Mouse (Mus musculus) naive thymus-derived CD4-positive, alpha-beta T cell, adult 2 months (primary cell): ENCODE results near the gene Nrf1.

Source experiments
- DNase-seq: peaks from one replicate; pipeline ENCODE4 v3.0.0-alpha.2; 2011; ENCODE audit warnings: low read depth

Gene Nrf1

DNA sequence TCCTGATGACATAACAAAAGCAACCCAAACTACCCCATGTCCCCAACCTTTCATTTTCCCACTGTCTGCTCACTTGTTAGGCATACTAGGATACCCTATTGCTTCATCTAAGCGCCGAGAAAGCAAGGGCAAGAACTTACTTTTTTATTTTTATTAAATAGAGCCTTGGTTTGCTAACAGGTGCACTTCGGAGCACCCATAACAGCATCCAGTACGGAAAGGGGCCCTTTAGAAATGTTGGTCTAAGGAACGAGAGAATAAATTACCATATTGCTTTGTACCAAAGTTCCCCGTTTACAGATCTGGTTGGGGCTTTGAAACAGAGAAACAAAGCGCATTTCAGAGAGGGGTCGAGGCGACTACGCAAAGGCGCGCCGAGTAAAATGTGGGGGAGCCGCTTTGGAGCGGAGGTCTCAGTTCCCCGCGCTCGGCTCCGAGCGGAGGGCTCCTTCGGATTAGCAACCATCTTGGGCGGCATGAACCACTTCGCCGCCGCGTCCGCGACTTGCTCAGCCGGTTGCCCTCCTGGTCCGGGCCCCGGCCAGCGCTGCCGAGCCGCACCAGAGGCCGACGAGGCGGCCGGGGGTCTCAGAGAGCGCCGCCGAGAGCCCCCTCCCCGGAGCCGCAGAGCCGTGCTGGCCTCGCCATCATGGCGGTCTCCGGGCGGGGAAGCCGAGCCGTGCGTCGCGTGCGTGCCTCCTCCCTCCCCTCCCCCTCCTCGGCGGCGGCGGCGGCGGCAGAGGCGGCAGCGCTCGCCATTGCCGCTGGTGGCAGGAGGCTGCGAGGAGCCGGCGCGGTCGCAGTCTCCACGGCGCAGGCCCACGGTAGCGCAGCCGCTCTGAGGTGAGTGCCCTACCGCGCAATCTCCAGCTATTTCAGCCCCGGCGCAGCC, at the start of gene Nrf1:
TSS of gene Nrf1 (plus strand) at position 718 of the 892 bp plus-strand sequence.
- DNase-seq = peak; percentile 94

DNA sequence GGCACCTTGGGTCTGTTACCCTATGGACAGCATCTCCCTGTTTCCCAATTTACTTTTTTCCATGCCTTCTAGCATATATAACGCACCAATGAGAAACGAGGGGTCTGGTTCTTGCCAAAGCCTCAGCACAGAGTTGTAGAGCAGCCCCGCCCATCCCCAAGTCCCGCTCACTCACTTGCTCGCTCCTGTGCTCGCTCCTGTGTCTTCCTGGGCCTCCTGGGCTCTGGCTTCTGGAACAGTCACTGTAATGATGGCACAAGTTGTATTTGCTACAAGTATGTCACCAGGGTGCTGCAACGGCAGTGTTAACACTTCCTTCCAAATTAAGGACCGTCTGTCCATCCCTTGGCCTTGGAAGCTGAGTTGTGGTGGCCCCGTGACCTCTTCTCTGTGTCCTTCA, 49.6 kb upstream of the Nrf1 start:
- DNase-seq = no peak

DNA sequence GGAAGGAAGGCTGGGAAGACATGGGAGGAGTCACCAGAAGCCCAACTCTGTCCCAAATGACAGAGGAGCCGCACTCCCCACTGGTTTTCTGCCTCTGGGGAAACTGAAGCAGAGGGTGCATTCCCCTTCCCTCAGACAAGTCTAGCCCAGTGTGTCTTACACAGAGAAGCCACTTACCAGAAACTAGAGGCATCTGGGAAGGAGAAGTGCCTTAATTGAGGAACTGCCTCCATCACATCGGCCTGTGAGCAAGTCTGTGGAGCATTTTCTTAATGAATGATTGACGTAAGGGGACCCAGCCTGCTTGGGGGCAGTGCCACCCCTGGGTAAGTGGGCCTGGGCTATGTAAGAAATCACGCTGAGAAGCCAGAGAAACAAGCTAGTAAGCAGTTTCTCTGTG, 49.0 kb upstream of the Nrf1 start:
- DNase-seq = no peak

DNA sequence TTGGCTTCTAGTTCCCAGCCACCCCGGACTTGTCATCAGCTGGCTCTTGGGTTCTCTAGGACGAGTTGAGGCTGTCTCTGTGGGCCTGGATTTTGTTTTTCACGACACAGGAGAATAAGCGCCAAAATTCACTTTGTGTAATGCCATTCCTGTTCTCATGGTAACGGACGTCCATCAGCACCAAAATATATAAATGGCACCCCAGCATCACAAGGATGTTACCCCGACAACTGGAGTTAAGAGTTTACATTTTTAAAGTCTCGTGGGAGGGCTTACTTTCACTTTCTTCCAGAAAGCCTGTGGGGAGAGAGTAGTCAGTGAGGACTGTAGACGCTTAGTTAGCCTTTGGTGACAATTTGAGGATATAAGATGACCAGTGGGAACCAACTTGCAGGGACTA, 45.2 kb upstream of the Nrf1 start:
- no peak for DNase-seq

DNA sequence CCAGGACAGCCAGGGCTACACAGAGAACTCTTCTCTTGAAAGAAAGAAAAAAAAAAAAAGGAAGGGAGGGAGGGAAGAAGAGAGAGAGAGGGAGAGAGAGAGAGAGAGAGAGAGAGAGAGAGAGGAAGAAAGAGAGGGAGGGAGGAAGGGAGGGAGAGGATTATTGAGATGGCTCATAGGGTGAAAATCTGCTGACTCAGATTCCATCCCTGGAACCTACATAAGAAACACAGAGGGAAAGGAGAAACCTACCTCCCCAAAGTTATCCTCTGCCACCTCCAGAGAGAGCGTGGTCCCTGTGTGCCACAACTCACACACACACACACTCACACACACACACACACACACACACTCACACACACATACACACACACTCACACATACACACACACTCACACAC, 41.9 kb upstream of the Nrf1 start:
- DNase-seq = no peak

DNA sequence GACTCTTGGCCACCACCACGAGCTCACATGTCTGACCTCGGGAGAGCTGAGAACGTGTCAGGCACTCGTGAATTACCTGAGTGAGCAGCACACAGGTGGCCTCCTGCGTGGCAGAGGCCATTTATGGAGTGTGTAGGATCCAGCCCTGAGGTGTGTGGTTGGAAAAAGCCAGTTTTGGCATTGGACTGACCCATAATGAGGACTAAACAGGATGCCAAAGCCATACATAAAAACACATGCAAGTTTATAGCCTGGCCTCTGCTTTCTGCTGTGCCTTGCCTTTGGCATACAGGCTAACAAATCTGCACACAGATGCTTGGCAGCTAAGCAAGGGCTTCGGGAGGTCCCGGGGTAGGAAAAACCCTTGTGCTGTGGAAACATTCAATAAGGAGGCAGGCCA, 38.6 kb upstream of the Nrf1 start:
- DNase-seq = no peak

DNA sequence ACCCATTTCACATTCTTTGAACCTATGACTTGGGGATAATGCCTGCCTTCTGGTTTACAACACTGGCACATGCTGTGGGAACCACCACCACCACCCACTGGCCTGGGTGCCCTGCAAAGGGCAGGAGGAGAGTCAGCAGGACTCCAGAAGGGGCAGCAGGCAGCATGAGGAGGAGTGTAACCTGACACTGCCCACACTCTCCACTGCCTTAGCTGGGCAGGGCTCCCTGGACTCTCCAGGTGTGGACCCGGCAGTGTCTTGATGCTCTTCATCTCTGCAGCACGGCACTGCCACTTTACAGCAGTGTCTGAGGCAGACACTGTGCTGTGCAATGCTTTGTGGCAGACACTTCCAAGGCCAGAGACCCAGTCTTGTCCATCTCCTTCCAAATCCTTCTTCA, 34.3 kb upstream of the Nrf1 start:
- DNase-seq = no peak

DNA sequence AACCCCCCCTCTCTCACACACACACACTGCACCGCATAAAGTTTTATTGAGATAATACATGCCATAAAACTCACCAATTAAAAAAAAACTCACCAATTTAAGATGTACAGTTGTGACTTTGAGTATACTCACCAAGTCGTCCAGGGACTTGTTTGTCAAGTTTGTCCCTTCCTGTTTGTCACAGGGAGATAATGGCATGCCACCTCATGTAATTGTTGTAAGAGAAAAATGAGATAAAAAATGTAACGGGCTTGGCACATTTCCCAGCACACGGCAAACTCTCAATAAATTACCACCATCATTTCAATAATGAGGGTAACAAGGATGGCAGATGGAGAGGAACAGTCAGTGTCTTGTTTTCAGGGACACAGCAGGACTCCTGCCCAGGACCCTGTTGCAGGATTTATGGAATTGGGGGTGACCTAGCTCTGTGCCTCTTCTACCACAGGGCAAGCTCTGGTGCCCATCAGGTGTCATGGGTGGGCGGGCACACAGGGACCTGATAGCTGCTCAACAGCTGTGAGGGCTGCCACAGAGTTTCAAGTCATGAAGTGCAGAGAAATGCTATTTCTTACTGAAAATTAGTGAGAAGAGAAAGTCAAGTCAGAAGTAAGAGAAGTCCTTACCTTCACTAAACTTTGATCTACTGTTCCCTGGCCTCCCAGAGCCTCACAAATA, 33.5 kb upstream of the Nrf1 start:
- DNase-seq = no peak

DNA sequence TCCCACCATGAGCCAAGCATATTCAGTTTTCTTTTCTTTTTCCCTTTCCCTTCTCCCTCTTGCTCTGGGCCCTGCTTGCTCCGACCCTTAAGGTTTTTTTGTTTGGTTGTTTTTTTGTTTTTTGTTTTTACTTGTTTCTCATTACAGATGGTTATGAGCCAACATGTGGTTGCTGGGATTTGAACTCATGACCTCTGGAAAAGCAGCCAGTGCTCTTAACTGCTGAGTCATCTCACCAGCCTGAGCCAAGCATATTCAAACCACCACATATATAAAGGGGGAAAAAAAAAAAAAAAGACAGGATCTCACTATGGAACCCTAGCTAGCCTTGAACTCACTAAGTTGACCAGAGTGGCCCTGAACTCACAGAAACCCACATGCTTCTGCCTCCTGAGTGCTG, 26.5 kb upstream of the Nrf1 start:
- DNase-seq = no peak

DNA sequence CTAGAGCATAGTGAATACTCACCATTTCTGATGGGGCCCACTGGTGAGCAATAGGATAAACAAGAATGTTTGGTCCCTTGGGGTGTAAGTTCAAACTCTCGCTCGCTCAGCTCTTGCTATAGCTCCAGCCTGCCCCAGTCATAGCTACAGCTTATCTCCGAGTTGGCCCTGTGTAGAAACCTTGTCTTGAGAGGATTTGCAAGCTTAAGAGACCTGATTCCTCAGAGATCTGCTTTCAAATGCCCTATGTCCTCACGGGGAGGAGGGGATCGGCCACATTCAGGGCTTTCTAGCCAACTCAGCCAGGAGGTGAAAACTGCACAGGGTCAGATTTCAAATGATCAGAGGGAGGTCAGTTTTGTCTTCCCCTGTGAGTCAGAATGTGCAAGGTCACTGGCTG, 26.1 kb upstream of the Nrf1 start:
- DNase-seq = no peak

DNA sequence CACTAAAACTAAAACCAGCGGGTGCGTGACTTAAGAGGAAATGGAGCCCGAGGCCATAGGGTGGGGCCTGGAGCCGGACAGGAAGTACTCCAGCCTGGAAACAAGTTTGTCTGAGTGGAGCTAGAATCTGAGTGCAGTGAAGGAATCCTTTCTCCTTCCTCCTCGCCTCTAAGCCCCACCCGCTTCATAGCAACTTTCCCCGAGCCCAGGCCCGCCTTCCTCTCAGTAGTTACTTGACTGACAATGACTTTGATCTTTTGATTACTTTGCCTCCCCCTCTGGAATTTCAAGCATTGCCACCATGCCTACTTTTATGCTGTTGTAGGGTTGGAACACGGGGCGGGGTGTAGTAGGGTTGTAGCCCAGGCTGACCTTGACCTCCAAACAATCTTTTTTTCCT, 21.0 kb upstream of the Nrf1 start:
- DNase-seq = no peak

DNA sequence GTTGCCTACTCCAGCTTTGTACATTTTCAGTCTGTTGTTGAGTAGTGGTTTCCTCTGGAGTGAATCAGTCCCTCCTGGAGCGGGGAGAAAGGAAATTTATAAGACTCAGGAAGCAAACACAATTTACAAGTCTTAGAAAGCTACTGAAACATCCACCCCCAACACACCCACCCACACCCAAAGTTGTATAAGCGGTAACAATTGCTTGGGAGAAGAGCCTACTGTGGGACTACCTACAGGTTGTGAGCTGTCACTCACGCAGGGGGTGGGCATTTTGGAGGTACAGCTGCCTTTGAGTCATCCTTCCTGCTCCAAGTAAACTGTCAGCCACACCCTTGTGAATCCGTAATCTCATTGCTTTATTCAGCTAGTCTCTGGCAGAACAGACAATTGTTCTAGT, 19.4 kb upstream of the Nrf1 start:
- no peak for DNase-seq

DNA sequence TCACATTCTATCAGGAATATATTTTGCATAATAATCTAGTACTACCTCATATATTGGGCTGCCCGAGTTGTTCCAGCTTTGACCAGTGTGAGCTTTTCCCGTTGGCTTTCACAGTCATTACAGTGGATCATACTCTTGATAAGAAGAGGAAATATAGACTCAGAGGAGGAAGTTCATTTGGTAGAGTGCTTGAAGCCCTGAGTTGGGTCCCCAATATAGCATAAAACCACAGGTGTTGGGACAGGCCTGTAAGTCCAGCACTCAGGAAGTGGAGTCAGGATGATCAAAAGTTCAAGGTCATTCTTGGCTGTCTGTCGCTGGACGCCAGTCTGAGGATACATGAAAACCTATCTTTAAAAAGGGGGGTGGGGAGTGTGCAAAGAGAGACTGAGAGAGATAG, 12.7 kb upstream of the Nrf1 start:
- DNase-seq = no peak

DNA sequence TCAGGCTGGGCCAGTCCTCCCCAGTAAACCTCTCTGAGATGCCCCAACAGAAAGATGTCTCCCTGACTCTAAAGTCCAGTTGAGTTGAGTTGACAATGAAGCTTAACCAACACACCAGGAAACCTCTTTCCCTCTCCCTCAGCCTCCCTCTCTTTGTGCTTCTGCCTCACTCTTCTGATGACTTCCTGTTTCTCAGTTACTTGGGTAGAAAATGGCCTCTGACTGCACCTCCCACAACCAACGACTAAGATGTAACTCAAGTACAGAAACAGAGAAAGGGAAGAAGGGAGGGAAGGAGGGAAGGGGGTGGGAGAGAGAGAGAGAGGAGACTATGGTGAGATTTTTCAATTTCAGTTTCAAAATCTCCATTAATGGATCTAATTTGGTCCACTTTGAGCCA, 6.3 kb upstream of the Nrf1 start:
- peak; percentile 34 for DNase-seq

DNA sequence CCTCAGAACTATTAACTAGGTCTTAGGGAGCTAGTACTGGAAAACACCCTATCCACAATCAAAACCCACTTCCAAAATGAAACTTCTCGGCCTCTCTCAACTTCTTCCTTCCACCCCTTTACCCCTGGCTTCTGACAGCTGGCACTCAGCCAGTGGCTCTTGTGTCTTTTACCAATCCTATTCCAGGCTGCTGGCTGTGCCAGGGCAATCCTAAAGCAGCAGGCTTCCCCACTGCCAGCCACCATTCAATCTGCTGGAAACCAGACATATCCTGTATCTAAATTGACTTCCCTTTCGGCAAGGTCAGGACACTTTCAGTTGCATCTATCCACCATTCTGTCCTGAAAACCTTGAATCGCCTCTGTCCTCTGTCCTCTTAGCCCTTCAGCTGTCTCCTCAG, 5.3 kb upstream of the Nrf1 start:
- no peak for DNase-seq

DNA sequence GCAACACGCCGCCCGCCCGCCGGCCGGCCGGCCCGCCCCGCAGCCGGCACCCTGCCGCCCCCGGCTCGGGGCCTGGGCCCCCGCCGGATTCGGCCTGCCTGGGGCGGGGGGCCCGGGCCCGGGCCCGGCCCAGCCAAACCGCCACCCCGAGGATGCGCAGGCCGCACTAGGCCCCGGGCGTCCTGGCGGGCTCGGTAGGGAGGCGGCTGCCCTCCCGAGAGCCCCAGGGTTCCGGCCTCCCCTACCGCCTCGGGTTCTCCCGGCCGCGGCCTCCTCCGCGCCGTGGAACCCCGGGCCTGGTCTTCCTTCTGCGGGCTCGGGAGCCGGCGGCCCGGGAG, 344 bp downstream of the Nrf1 start:
- no peak for DNase-seq

DNA sequence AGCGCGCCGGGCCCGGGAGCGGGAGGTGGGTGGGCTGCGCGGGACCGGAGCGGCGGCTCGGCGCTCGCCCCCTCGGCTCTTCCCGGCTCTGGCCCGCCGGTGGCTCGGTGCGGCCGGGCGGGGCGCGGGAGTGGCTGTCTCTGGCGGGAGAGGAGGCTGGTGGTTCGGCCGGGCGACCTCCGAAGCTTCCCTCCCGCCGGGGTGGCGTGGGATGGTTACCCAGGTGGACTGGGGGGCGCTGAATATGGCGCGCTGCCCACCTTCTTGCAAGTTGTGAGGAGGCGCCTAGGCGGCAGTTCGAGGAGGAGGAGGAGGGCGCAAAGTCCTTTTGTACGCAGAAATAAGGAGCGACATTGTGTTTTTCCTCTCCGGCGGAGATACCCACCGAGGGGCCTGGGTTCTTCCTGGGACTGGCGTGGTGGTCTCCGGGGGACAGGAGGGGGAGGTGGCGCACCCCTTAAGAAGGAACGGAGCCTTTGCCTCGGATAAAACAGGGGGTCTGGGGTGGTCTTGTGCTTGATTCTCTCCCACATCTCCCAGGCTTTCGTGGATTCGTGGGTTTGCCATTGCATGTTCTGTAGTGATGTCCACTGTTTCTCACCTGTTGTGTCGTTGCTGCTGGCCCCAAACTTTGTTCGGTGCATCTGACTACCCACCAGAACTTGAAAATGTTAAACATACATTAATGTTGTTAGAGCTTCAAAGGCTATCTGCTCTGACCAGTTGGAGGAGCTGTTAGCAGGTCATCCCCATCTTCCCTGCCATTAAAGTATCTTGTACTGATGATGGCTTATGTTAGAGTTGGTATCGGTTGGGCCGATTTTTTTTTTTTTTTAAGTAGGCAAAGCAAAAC, 939 bp downstream of the Nrf1 start:
- peak; percentile 48 for DNase-seq

DNA sequence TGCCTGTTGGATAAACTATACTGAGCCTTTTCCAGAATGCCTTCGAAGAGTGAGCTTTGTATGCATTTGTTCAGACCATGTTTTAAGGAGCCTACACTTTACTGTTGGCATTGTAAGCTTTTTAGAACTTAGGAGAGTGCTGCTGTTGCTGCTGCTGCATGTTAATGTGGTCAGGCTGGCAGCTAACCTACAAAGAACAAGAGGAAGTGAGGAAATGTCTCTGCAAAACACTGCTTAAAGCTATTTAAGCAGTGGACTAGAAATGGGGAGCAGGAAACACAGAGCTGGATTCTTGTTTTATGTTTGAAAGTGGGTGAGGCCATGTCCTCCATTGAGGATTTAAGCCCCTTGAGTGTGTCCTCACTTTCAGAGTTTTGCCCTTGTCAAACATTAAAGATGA, 5.3 kb downstream of the Nrf1 start:
- DNase-seq = peak; percentile 68

DNA sequence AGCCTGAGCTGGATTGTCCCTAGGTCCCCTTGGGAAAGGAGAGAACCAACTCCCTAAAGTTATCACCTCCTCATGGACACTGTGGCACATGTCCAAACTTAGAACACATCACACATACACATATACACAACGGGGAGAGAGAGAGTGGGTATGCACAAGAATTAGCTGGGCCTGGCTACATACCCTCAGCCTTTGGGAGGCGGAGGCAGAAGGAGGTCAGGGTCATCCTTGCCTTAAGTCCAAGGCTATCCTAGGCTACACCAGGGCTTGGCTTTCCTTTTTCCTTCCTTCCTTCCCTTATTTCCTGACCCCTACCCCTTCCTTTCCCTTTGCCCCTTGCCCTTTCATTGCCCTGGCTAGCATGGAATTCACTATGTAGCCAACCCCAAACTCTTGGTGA, 14.8 kb downstream of the Nrf1 start:
- no peak for DNase-seq

DNA sequence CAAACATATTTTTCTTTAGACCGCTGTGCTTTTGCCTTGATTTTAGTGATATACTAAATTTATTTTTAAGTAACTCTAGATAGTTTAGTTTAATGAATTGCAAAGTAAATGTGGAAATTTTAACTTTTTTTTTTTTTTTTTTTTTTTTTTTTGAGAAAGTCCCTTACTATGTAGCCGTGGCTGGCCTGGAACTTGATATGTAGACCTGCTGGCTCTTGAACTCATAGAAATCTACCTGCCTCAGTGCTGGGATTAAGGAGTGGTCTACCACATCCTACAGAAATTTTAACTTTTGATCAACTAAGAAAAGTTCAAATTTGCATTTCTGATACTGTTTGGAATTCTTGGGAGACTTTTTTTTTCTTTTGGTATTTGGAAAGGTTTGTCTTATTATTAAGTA, 17.6 kb downstream of the Nrf1 start:
- DNase-seq = no peak

DNA sequence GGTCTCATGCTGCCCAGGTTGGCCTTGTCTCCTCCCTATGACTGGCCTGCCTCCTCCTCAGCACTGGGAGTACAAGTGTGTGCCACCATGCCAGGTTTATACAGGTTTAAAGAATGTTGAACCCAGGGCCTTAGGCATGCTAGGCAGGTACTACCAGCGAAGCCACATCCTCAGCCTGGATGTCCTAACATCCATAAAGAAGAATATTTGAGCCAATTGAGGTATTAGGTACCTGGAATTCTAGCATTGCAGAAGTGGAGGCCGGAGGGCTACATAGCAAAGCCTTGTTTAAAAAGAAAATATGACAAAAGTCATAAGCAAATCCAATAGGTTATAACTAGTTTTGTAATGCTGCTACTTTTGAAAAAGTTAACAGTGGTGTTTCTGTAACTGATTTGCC, 19.0 kb downstream of the Nrf1 start:
- no peak for DNase-seq

DNA sequence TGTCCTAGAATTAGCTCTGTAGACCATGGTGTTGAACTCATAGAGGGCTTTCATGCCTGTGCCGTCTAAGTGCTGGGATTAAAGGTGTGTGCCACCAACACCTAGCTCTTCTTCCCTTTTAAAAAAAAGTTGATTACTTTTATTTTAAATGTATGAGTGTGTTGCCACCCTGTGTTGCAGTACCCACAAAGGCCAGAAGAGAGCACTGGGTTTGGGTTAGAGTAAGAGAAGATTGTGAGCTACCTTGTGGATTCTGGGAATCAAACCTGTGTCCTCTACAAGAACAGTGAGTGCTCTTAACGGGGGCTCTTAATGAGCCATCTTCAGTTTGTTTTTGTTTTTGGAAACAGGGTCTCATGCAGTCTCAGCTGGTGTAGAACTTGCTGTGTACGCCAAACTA, 24.7 kb downstream of the Nrf1 start:
- no peak for DNase-seq

DNA sequence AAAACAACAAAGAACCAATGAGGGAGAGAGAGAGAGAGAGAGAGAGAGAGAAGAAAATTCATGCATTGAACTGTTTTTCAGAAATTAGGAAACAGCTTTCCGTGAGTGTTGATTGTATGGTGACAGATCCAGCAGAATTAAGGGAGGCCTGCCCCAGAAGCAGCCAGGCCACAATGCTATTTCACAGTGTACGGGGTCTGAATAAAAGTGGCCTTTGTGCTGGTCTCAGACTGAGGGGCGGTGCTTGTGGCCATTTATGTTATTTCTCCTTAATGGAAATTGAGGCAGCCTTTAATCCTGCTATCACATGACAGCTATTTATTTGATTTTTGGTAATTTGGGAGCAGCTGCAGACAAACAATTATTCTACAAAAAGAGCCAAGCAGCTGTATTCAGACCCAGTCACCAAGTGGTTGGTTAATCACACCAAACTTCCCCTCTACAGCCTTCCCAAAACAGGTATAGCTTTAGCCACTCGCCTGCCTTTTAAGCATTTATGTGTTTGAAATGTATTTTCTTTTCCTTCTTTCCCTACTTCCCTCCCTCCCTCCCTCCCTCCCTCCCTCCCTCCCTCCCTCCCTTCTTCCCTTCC, 31.2 kb downstream of the Nrf1 start:
- no peak for DNase-seq
